Mouse (Mus musculus): ENCODE measurements around the gene Hao2. TPM values are rescaled to one million over a fixed set of nuclear protein-coding genes. Genes with fewer than 3 reads are reported as not detected.

Hao2 gene
- not detected in 2 replicates for polyA plus RNA-seq (2015; fragmentation: Nextera tagmentation; extraction: Ambion mirVana)

GRCm38 (mm10) chr3:98893057-98893772 lies at the start of gene Hao2:
TSS of gene Hao2 (minus strand) at chr3:98893239.
- ATAC-seq: no peak
- WGBS: 87% methylated on average over 3 of the region's 3 CpGs
- H3K9me3 ChIP-seq: no peaks in the 10 kb centered on the region
- no peaks in the 10 kb centered on the region for H3K27me3 ChIP-seq
- no peak within 1 kb of the TSS for H3K27ac ChIP-seq
- no peak within 1 kb of the TSS for H3K4me2 ChIP-seq (replicated peaks)
- no peaks in the 10 kb centered on the region for H3K36me3 ChIP-seq
- H3K4me3 ChIP-seq (replicated peaks): no peak within 1 kb of the TSS
- no peaks in the 10 kb centered on the region for H3K4me1 ChIP-seq (replicated peaks)
- H3K9ac ChIP-seq (replicated peaks): no peak within 1 kb of the TSS

GRCm38 (mm10) chr3:98941601-98942000 lies 48.6 kb upstream of the Hao2 start:
- Histone ChIP-seq H3K36me3 (no peaks in the 10 kb centered on the region), H3K27me3 (no peaks in the 10 kb centered on the region), H3K27ac (no peak overlapping the region), H3K9me3 (no peaks in the 10 kb centered on the region), H3K9ac (replicated peaks) (peak overlapping the region; percentile 55), H3K4me2 (replicated peaks) (peak overlapping the region; percentile 72), H3K4me1 (replicated peaks) (peaks cover 15% of the 10 kb centered on the region), H3K4me3 (replicated peaks) (peak overlapping the region; percentile 37)
- peak; percentile 74 for ATAC-seq
- WGBS: 37% methylated on average over 10 of the region's 10 CpGs

GRCm38 (mm10) chr3:98941066-98941551 lies 48.1 kb upstream of the Hao2 start:
- H3K4me2 ChIP-seq (replicated peaks): peak overlapping the region; percentile 72
- peak overlapping the region; percentile 10; the same call in 1 of the 2 replicates for H3K27ac ChIP-seq
- ATAC-seq: peak; percentile 93
- H3K9ac ChIP-seq (replicated peaks): peak overlapping the region; percentile 55
- peak overlapping the region; percentile 37 for H3K4me3 ChIP-seq (replicated peaks)
- no peaks in the 10 kb centered on the region for H3K9me3 ChIP-seq
- H3K4me1 ChIP-seq (replicated peaks): peaks cover 15% of the 10 kb centered on the region
- 10% methylated on average over 24 of the region's 24 CpGs for WGBS
- H3K36me3 ChIP-seq: no peaks in the 10 kb centered on the region
- no peaks in the 10 kb centered on the region for H3K27me3 ChIP-seq

- no peak overlapping the region for H3K9ac ChIP-seq (replicated peaks)
- H3K4me3 ChIP-seq (replicated peaks): no peak overlapping the region
- H3K27ac ChIP-seq: no peak overlapping the region
- no peak for ATAC-seq
- peaks cover 15% of the 10 kb centered on the region for H3K4me1 ChIP-seq (replicated peaks)
- no peaks in the 10 kb centered on the region for H3K27me3 ChIP-seq
- H3K9me3 ChIP-seq: no peaks in the 10 kb centered on the region
- no peaks in the 10 kb centered on the region for H3K36me3 ChIP-seq
- H3K4me2 ChIP-seq (replicated peaks): no peak overlapping the region
- 65% methylated on average over 4 of the region's 4 CpGs for WGBS
Measured at GRCm38 (mm10) chr3:98940225-98940624, 47.2 kb upstream of the Hao2 start.

- Histone ChIP-seq H3K4me2 (replicated peaks) (no peak overlapping the region), H3K27ac (no peak overlapping the region), H3K9me3 (no peaks in the 10 kb centered on the region), H3K4me3 (replicated peaks) (no peak overlapping the region), H3K4me1 (replicated peaks) (peaks cover 8% of the 10 kb centered on the region), H3K9ac (replicated peaks) (no peak overlapping the region), H3K36me3 (no peaks in the 10 kb centered on the region), H3K27me3 (no peaks in the 10 kb centered on the region)
- 91% methylated on average over 3 of the region's 3 CpGs for WGBS
- ATAC-seq: no peak
Measured at GRCm38 (mm10) chr3:98936446-98936845, 43.4 kb upstream of the Hao2 start.

- H3K27me3 ChIP-seq: no peaks in the 10 kb centered on the region
- WGBS: 94% methylated on average over 7 of the region's 7 CpGs
- H3K9me3 ChIP-seq: no peaks in the 10 kb centered on the region
- no peak overlapping the region for H3K27ac ChIP-seq
- H3K4me2 ChIP-seq (replicated peaks): no peak overlapping the region
- no peaks in the 10 kb centered on the region for H3K4me1 ChIP-seq (replicated peaks)
- no peak for ATAC-seq
- no peak overlapping the region for H3K4me3 ChIP-seq (replicated peaks)
- no peak overlapping the region for H3K9ac ChIP-seq (replicated peaks)
- H3K36me3 ChIP-seq: no peaks in the 10 kb centered on the region
Measured at GRCm38 (mm10) chr3:98934601-98935000, 41.6 kb upstream of the Hao2 start.

GRCm38 (mm10) chr3:98934041-98934440 lies 41.0 kb upstream of the Hao2 start:
- Histone ChIP-seq H3K4me1 (replicated peaks) (no peaks in the 10 kb centered on the region), H3K9ac (replicated peaks) (no peak overlapping the region), H3K9me3 (no peaks in the 10 kb centered on the region), H3K27me3 (no peaks in the 10 kb centered on the region), H3K4me3 (replicated peaks) (no peak overlapping the region), H3K36me3 (no peaks in the 10 kb centered on the region), H3K4me2 (replicated peaks) (no peak overlapping the region), H3K27ac (no peak overlapping the region)
- no peak for ATAC-seq
- WGBS: 82% methylated on average over 1 of the region's 1 CpGs

GRCm38 (mm10) chr3:98932421-98932820 lies 39.4 kb upstream of the Hao2 start:
- Histone ChIP-seq H3K4me1 (replicated peaks) (no peaks in the 10 kb centered on the region), H3K27me3 (no peaks in the 10 kb centered on the region), H3K9ac (replicated peaks) (no peak overlapping the region), H3K4me2 (replicated peaks) (no peak overlapping the region), H3K4me3 (replicated peaks) (no peak overlapping the region), H3K27ac (no peak overlapping the region), H3K9me3 (no peaks in the 10 kb centered on the region), H3K36me3 (no peaks in the 10 kb centered on the region)
- no peak for ATAC-seq

- no peaks in the 10 kb centered on the region for H3K9me3 ChIP-seq
- no peaks in the 10 kb centered on the region for H3K4me1 ChIP-seq (replicated peaks)
- WGBS: 78% methylated on average over 1 of the region's 1 CpGs
- no peak overlapping the region for H3K4me3 ChIP-seq (replicated peaks)
- H3K27me3 ChIP-seq: no peaks in the 10 kb centered on the region
- H3K4me2 ChIP-seq (replicated peaks): no peak overlapping the region
- no peak overlapping the region for H3K9ac ChIP-seq (replicated peaks)
- no peak overlapping the region for H3K27ac ChIP-seq
- no peaks in the 10 kb centered on the region for H3K36me3 ChIP-seq
- no peak for ATAC-seq
Measured at GRCm38 (mm10) chr3:98931836-98932235, 38.8 kb upstream of the Hao2 start.

GRCm38 (mm10) chr3:98920417-98920816 lies 27.4 kb upstream of the Hao2 start:
- Histone ChIP-seq H3K9ac (replicated peaks) (no peak overlapping the region), H3K27ac (no peak overlapping the region), H3K9me3 (no peaks in the 10 kb centered on the region), H3K4me2 (replicated peaks) (no peak overlapping the region), H3K36me3 (no peaks in the 10 kb centered on the region), H3K27me3 (no peaks in the 10 kb centered on the region), H3K4me1 (replicated peaks) (no peaks in the 10 kb centered on the region), H3K4me3 (replicated peaks) (no peak overlapping the region)
- ATAC-seq: no peak
- 83% methylated on average over 3 of the region's 3 CpGs for WGBS

- no peak for ATAC-seq
- Histone ChIP-seq H3K4me1 (replicated peaks) (no peaks in the 10 kb centered on the region), H3K27me3 (no peaks in the 10 kb centered on the region), H3K36me3 (no peaks in the 10 kb centered on the region), H3K9ac (replicated peaks) (no peak overlapping the region), H3K4me2 (replicated peaks) (no peak overlapping the region), H3K27ac (no peak overlapping the region), H3K9me3 (no peaks in the 10 kb centered on the region), H3K4me3 (replicated peaks) (no peak overlapping the region)
- WGBS: 67% methylated on average over 1 of the region's 1 CpGs
Measured at GRCm38 (mm10) chr3:98917260-98917659, 24.2 kb upstream of the Hao2 start.

GRCm38 (mm10) chr3:98916856-98917255 lies 23.8 kb upstream of the Hao2 start:
- WGBS: 77% methylated on average over 2 of the region's 2 CpGs
- Histone ChIP-seq H3K36me3 (no peaks in the 10 kb centered on the region), H3K9ac (replicated peaks) (no peak overlapping the region), H3K27me3 (no peaks in the 10 kb centered on the region), H3K27ac (no peak overlapping the region), H3K4me1 (replicated peaks) (no peaks in the 10 kb centered on the region), H3K4me2 (replicated peaks) (no peak overlapping the region), H3K9me3 (no peaks in the 10 kb centered on the region), H3K4me3 (replicated peaks) (no peak overlapping the region)
- no peak for ATAC-seq

GRCm38 (mm10) chr3:98915659-98916058 lies 22.6 kb upstream of the Hao2 start:
- Histone ChIP-seq H3K27me3 (no peaks in the 10 kb centered on the region), H3K4me1 (replicated peaks) (no peaks in the 10 kb centered on the region), H3K4me3 (replicated peaks) (no peak overlapping the region), H3K9me3 (no peaks in the 10 kb centered on the region), H3K9ac (replicated peaks) (no peak overlapping the region), H3K36me3 (no peaks in the 10 kb centered on the region), H3K4me2 (replicated peaks) (no peak overlapping the region), H3K27ac (no peak overlapping the region)
- no peak for ATAC-seq
- 10% methylated on average over 4 of the region's 4 CpGs for WGBS

Data from midbrain, embryonic 13.5 days (tissue).